Mouse (Mus musculus) lung, postnatal 0 days (tissue): Measurements from ENCODE around the gene Spice1.

ENCODE experiments used
- CTCF ChIP-seq: IDR thresholded peaks from 2 replicates; pipeline ENCODE4 v1.5.1; 2016; ENCODE audit warnings: antibody characterized with exemption, mild to moderate bottlenecking
- EP300 ChIP-seq: IDR thresholded peaks from 2 replicates; pipeline ENCODE4 v1.6.1; 2016; ENCODE audit warnings: antibody characterized with exemption, mild to moderate bottlenecking, control low read depth

DNA sequence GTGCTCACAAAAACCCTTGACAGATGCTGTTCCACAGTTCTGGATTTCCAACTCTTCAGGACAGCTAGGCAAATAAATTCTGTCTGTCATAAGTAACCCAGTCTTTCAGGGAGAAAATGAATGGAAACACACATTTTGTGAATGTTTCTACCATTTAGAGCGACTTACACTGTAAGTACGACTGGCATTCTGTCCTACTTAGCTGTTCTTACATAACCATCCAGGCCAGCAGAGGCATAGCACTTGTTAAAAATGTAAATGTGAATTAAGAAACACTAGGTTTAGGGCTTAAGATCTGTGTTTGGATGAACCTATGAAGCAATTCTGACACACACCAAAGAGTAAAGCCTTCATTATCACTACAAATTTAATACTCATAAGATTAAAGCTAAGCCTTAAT lies 61.4 kb downstream of the Spice1 start:
- TF ChIP-seq EP300, result no peak
- TF ChIP-seq CTCF, result no peak
